Mouse (Mus musculus) 3T3-L1 (cell line): ENCODE results near the gene Ccser1.
"Not testable (repeated sequence)": the region's sequence is repeated elsewhere in the genome, so short reads cannot be mapped to it uniquely, and the experiment has no call there.

Experiments used
- DNase-seq: peaks from one replicate; pipeline ENCODE4 v3.0.0-alpha.2; 2015; ENCODE audit warnings: low read depth, low spot score

Gene Ccser1

GRCm38 (mm10) chr6:61223563-61223962 is 43.4 kb downstream of the Ccser1 start:
- DNase-seq: no peak

- DNase-seq: peak; percentile 44
Measured at GRCm38 (mm10) chr6:61225302-61225701, 45.2 kb downstream of the Ccser1 start.

- DNase-seq: no peak
Measured at GRCm38 (mm10) chr6:61230058-61230718, 50.1 kb downstream of the Ccser1 start.

GRCm38 (mm10) chr6:61233060-61233459 is 52.9 kb downstream of the Ccser1 start:
- DNase-seq: peak; percentile 77

GRCm38 (mm10) chr6:61233548-61234187 is 53.5 kb downstream of the Ccser1 start:
- peak; percentile 84 for DNase-seq

GRCm38 (mm10) chr6:61240618-61241017 is 60.5 kb downstream of the Ccser1 start:
- DNase-seq: no peak

GRCm38 (mm10) chr6:61242556-61242955 is 62.4 kb downstream of the Ccser1 start:
- DNase-seq: peak; percentile 81

- DNase-seq: peak; percentile 39
Measured at GRCm38 (mm10) chr6:61246523-61246922, 66.4 kb downstream of the Ccser1 start.

- no peak for DNase-seq
Measured at GRCm38 (mm10) chr6:61247842-61248472, 67.8 kb downstream of the Ccser1 start.

GRCm38 (mm10) chr6:61248700-61249099 is 68.6 kb downstream of the Ccser1 start:
- DNase-seq: no peak

- peak; percentile 47 for DNase-seq
Measured at GRCm38 (mm10) chr6:61251232-61251631, 71.1 kb downstream of the Ccser1 start.

- DNase-seq: no peak
Measured at GRCm38 (mm10) chr6:61252912-61253311, 72.8 kb downstream of the Ccser1 start.

GRCm38 (mm10) chr6:61255874-61256273 is 75.8 kb downstream of the Ccser1 start:
- not testable (repeated sequence) for DNase-seq

- DNase-seq: no peak
Measured at GRCm38 (mm10) chr6:61258847-61259634, 78.9 kb downstream of the Ccser1 start.

GRCm38 (mm10) chr6:61261381-61261780 is 81.3 kb downstream of the Ccser1 start:
- peak; percentile 65 for DNase-seq

GRCm38 (mm10) chr6:61262448-61262847 is 82.3 kb downstream of the Ccser1 start:
- peak; percentile 29 for DNase-seq

- no peak for DNase-seq
Measured at GRCm38 (mm10) chr6:61263291-61263690, 83.2 kb downstream of the Ccser1 start.

GRCm38 (mm10) chr6:61271033-61271432 is 90.9 kb downstream of the Ccser1 start:
- no peak for DNase-seq

- DNase-seq: no peak
Measured at GRCm38 (mm10) chr6:61273430-61273829, 93.3 kb downstream of the Ccser1 start.

- DNase-seq: no peak
Measured at GRCm38 (mm10) chr6:61279506-61279905, 99.4 kb downstream of the Ccser1 start.

- no peak for DNase-seq
Measured at GRCm38 (mm10) chr6:61292927-61293326, 112.8 kb downstream of the Ccser1 start.

GRCm38 (mm10) chr6:61295535-61295934 is 115.4 kb downstream of the Ccser1 start:
- DNase-seq: peak; percentile 82
